Mouse (Mus musculus): ENCODE measurements around the gene Brf1.

The Brf1 gene

GRCm38 (mm10) chr12:113000294-113001132, at the start of gene Brf1:
Gene Brf1, minus strand, starts transcription at chr12:113000704.
- ATAC-seq (ENCODE audit: insufficient number of reproducible peaks, low FRiP score, low TSS enrichment) = peak; percentile 92

DNA sequence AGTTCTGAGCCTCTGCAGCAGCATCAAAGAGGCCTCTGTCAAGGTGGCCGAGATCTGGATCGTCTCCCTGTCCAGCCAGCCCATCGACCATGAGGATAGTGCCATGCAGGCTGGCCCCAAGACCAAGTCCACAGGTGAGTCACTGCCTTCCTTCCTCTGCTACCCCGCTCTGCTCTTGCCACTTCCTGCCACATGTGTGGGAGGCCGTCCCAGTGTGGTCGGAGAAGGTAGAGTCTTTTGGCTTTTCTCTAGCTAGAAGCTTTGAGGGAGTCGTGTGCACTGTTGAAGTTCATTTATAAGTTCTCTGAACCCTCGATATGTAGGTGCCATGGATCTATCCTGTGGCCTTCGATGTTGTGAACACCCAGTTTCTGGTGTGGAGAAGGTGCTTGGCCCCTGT, 49.3 kb upstream of the Brf1 start:
- ATAC-seq (ENCODE audit: insufficient number of reproducible peaks, low FRiP score, low TSS enrichment) = no peak

- ATAC-seq (ENCODE audit: insufficient number of reproducible peaks, low FRiP score, low TSS enrichment) = no peak
These were observed 47.6 kb upstream of the Brf1 start for GRCm38 (mm10) chr12:113048103-113048502.

GRCm38 (mm10) chr12:113046861-113047260, 46.4 kb upstream of the Brf1 start:
- no peak for ATAC-seq (ENCODE audit: insufficient number of reproducible peaks, low FRiP score, low TSS enrichment)

- peak; percentile 82 for ATAC-seq (ENCODE audit: insufficient number of reproducible peaks, low FRiP score, low TSS enrichment)
These were observed 44.6 kb upstream of the Brf1 start for GRCm38 (mm10) chr12:113044916-113045677.

GRCm38 (mm10) chr12:113042543-113042942, 42.0 kb upstream of the Brf1 start:
- no peak for ATAC-seq (ENCODE audit: insufficient number of reproducible peaks, low FRiP score, low TSS enrichment)

- no peak for ATAC-seq (ENCODE audit: insufficient number of reproducible peaks, low FRiP score, low TSS enrichment)
These were observed 41.3 kb upstream of the Brf1 start for GRCm38 (mm10) chr12:113041481-113042439.

- no peak for ATAC-seq (ENCODE audit: insufficient number of reproducible peaks, low FRiP score, low TSS enrichment)
These were observed 37.9 kb upstream of the Brf1 start for GRCm38 (mm10) chr12:113038414-113038813.

- no peak for ATAC-seq (ENCODE audit: insufficient number of reproducible peaks, low FRiP score, low TSS enrichment)
These were observed 36.5 kb upstream of the Brf1 start for GRCm38 (mm10) chr12:113036996-113037395.

GRCm38 (mm10) chr12:113035093-113035492, 34.6 kb upstream of the Brf1 start:
- no peak for ATAC-seq (ENCODE audit: insufficient number of reproducible peaks, low FRiP score, low TSS enrichment)

DNA sequence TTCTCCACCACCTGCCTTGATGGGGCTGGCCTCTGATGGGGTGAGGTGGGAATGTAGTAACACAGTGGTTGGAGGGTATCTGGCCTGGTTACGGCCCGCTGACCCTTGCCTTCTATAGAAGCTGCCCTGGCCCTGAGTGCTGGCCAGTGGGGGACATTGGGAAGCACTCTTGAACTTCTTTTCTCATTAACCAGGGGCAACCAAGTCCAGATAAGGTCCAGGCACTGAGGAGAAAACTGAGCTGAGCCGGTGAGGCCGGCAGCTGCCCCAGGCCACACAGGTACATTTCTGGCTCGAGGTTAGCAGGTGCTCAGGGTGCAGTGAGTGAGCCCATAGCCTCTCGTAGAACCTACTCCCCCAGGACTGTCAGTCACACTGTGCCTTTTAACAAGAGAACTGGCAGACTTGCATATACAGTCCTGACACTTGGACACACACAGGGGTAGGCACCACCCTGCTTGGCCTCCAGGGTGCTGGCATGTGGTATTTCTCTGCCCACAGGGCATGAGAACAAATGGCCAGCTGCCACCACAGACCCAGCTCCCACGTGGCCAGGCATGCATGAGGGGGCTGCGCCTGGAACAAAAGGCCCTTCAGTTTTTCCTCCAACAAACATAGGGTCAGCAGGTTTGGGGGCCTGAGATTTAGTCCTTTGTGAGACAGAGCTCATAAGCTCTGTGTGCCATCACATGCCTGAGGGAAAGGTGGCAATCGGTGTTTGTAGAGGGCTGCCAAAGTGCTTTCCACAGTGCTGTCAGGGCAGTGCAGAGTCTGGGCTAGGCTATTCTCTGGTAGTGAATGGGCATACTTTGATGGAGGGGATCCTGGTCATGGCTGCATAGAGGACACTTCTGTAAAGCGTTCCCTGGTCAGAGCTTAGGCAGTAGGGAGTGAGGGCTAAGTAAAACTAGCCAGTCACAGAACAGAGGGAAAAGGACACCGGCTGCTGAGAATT, 32.1 kb upstream of the Brf1 start:
- ATAC-seq (ENCODE audit: insufficient number of reproducible peaks, low FRiP score, low TSS enrichment) = no peak

DNA sequence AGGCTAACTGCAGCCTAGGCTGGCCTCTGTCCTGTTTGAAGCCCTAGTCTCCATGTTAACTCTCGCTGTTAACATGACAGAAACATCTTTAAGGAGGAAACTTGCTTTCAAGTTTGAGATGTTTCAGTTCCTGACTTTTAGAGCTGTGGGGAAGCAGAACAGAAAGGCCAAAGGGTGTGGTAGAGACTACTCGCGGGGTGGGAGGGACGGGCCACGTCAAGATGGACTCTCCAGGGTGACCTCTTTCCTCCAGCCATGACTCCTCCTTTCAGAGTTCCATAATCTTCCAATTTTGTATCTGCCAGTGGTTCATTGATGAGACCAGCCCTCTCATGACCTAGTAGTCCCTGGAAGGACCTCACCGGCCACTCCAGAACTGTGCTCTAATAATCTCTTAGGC, 30.9 kb upstream of the Brf1 start:
- no peak for ATAC-seq (ENCODE audit: insufficient number of reproducible peaks, low FRiP score, low TSS enrichment)

GRCm38 (mm10) chr12:113030993-113031392, 30.5 kb upstream of the Brf1 start:
- ATAC-seq (ENCODE audit: insufficient number of reproducible peaks, low FRiP score, low TSS enrichment) = no peak

GRCm38 (mm10) chr12:113030046-113030445, 29.5 kb upstream of the Brf1 start:
- ATAC-seq (ENCODE audit: insufficient number of reproducible peaks, low FRiP score, low TSS enrichment) = no peak

DNA sequence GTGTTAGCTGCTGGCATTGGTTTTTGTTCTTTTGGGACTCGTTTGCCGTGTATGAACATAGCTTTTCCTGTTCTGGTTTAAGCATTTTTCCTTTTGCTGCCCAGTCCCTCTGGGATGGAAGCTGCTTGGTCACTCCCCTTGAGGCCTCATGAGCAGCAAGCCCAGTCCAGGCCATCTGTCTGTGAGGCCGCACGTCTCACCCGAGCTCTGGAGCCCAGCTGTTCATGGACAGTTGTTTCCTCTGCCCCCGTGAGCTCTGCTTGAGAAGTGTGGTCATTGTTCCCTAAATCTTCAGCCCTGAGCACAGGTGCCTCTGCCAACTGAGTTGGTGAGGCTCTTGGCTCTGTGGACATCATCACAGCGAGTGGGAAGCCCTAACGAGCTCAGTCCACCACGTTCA, 28.4 kb upstream of the Brf1 start:
- ATAC-seq (ENCODE audit: insufficient number of reproducible peaks, low FRiP score, low TSS enrichment) = no peak

DNA sequence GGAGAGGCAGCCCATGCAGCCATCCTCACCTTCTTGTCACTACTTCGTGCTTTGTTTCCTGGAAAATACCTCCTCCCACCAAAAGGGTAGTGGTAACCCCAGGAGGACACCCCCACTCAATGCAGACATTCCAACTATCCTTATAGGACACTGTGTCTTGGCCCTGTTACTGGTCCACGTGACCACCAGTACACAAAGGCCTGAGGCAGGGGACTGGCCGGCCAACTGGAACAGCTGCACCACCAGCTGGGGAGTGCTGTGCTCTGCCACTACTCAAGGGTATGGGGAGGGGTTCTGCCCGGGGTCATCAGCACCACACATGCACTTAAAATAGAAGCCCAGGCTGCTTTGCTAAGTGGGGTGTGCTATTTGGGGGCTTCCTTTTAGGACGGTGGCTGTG, 27.6 kb upstream of the Brf1 start:
- ATAC-seq (ENCODE audit: insufficient number of reproducible peaks, low FRiP score, low TSS enrichment) = no peak

DNA sequence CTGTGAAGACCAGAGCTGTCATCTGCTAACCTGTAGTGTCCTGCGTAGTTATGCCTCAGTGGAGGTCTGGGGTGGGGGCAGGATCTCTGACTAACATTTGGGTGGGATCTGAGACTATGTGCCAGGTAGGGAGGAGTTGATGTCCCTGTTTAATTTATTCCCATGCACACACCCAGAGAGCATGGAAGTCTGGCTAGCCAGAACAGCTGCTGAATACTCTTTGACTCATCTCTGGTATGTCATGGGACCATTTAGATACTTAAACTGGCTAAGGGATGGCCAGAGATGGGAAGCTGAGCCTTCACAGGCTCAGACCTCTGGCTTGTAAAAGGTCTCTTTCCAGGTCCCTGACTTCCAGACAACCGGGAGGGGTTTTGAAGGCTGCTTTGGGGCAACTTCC, 27.0 kb upstream of the Brf1 start:
- no peak for ATAC-seq (ENCODE audit: insufficient number of reproducible peaks, low FRiP score, low TSS enrichment)

DNA sequence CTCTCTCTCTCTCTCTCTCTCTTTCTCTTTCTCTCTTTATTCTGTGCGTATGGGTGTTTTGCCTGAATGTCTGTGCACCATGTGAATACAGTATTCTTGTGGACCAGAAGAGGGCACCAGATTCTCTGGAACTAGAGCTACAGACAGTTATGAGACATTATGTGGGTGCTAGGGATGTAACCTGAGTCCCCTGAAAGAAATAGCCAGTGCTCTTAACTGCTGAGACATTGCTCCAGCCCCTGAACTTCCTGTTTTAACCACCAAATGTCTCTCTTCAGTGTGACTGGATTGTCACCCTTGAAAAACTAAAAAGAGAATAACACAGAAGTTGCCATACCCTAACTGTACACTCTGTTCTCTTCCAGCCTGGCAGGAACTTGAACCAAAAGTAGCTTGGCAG, 26.1 kb upstream of the Brf1 start:
- no peak for ATAC-seq (ENCODE audit: insufficient number of reproducible peaks, low FRiP score, low TSS enrichment)

GRCm38 (mm10) chr12:113023082-113023481, 22.6 kb upstream of the Brf1 start:
- no peak for ATAC-seq (ENCODE audit: insufficient number of reproducible peaks, low FRiP score, low TSS enrichment)

All from cerebellum, adult (tissue).